Mouse (Mus musculus): ENCODE measurements around the gene Kpnb1.

- no peak for TF ChIP-seq CTCF (IDR thresholded peaks at IDR 0.05)
- no peak for TF ChIP-seq EP300 (IDR thresholded peaks at IDR 0.05; ENCODE audit: insufficient read depth, low read depth, low read length)
Measured at GRCm38 (mm10) chr11:97148591-97148990, 39.1 kb downstream of the Kpnb1 start.
